Mouse (Mus musculus) kidney, adult 11 months (tissue): Measurements from ENCODE around the gene Pdcd2.

Source experiments
- DNase-seq: peaks from one replicate; pipeline ENCODE4 v3.0.0; 2022

Gene Pdcd2

GRCm38 (mm10) chr17:15497882-15498752 is 29.0 kb downstream of the Pdcd2 start:
- DNase-seq, result peak; percentile 92

- DNase-seq, result no peak
Observed at GRCm38 (mm10) chr17:15490542-15490941, 36.6 kb downstream of the Pdcd2 start.

GRCm38 (mm10) chr17:15472671-15473070 is 54.4 kb downstream of the Pdcd2 start:
- no peak for DNase-seq
